Mouse (Mus musculus) brown adipose tissue, adult 24 weeks (tissue): ENCODE measurements around the gene Gm20390. TPM values are rescaled to one million over a fixed set of nuclear protein-coding genes. Genes with fewer than 3 reads are reported as not detected.

ENCODE experiments used
- H3K27ac ChIP-seq: fragments of 200-500 bp; replicated peaks from 2 replicates; pipeline ENCODE4 v1.5.1; 2012; ENCODE audit warnings: low read depth, mild to moderate bottlenecking, low read length
- H3K4me1 ChIP-seq: fragments of 200-500 bp; 2 replicates; pipeline ENCODE4 v1.6.1; 2012; ENCODE audit warnings: low read length, mixed read lengths; ENCODE audit not compliant: control insufficient read depth, insufficient read depth, insufficient read length
- H3K4me3 ChIP-seq: fragments of 200-500 bp; 2 replicates; pipeline ENCODE4 v1.5.1; 2012; ENCODE audit warnings: low read depth, mild to moderate bottlenecking, low read length, moderate library complexity; ENCODE audit not compliant: insufficient read depth
- polyA plus RNA-seq: library from polyadenylated mRNA; stranded (reverse); fragments of >200 nt; gene quantifications from 2 replicates; pipeline ENCODE4 v1.2.4, GENCODE M21; 2012; ENCODE audit not compliant: missing spikeins, insufficient read depth, insufficient read length

Gene Gm20390
- polyA plus RNA-seq, 1 experiment: 164 TPM

DNA sequence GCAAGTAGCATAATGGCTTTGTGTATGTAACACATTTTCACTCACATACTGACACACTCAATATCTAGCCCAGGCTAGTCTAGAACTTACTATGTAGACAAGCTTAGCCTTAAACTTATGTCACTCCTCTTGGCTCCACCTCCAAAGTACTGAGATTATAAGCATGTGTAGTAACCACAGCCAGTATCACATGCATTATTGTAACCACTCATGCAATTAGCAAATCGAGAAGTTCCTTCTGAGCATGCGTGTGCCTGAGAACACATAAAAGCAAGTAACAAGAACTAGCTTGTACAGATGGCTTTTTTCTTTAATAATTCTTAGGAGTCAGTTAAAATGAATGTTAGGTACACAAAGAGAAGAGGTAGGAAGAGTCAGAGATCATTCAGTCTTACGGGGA lies 16.5 kb upstream of the Gm20390 start:
- Histone ChIP-seq H3K4me1 (peaks cover 21% of the 10 kb centered on the region), H3K27ac (no peak overlapping the region), H3K4me3 (no peak overlapping the region)

DNA sequence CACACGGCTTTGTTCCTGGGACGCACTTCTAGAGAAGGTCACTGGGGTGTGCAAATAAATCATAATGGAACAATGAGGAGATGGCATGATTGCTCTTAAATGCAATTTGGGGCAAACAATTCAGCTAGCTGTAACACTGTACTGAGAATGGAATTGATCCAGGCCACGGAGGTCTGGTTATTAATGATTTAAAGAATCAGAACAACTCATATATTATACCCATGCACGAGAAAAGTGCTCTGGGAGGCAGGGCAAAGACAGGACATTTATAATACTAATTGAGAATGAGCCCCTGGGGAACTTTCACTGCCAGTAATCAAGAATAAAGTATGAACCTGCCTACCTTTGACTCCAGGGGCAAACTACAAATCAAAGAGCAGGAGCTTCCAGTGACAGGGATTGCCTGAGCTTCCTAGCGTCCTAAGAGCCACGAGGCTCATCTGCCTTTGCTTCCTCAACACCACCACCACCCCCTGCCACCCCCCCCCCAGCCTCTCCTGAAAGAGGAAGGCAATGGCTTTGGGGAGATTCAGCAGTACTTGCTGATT lies 11.5 kb upstream of the Gm20390 start:
- Histone ChIP-seq H3K27ac (no peak overlapping the region), H3K4me3 (no peak overlapping the region), H3K4me1 (no peaks in the 10 kb centered on the region)

GRCm38 (mm10) chr11:93972951-93973350 lies 4.9 kb upstream of the Gm20390 start:
- H3K27ac ChIP-seq: 0 out of 2 replicates have a peak overlapping the region, but pooled peaks have one; percentile 15
- no peak overlapping the region for H3K4me3 ChIP-seq

GRCm38 (mm10) chr11:93969799-93970198 lies 1.7 kb upstream of the Gm20390 start:
- Histone ChIP-seq H3K4me3 (no peak overlapping the region), H3K4me1 (peaks cover 7% of the 10 kb centered on the region; the same call in 1 of the 2 replicates), H3K27ac (no peak overlapping the region; the same call in 1 of the 2 replicates)

More at GRCm38 (mm10) chr11:93972951-93973350, 4.9 kb upstream of the Gm20390 start:
- peaks cover 2% of the 10 kb centered on the region; the same call in 1 of the 2 replicates for H3K4me1 ChIP-seq

GRCm38 (mm10) chr11:93969171-93969570 lies 1.1 kb upstream of the Gm20390 start:
- H3K27ac ChIP-seq: peak overlapping the region; percentile 35; the same call in 1 of the 2 replicates
- H3K4me1 ChIP-seq: peaks cover 7% of the 10 kb centered on the region; the same call in 1 of the 2 replicates
- no peak overlapping the region for H3K4me3 ChIP-seq

- H3K4me1 ChIP-seq: peaks cover 7% of the 10 kb centered on the region; the same call in 1 of the 2 replicates
- peak overlapping the region; percentile 35 for H3K27ac ChIP-seq
- peak overlapping the region; percentile 24; the same call in 1 of the 2 replicates for H3K4me3 ChIP-seq
Observed at GRCm38 (mm10) chr11:93968848-93969128, 695 bp upstream of the Gm20390 start.

GRCm38 (mm10) chr11:93967381-93967780 lies 712 bp downstream of the Gm20390 start:
- Histone ChIP-seq H3K4me3 (peak overlapping the region; percentile 88), H3K27ac (peak overlapping the region; percentile 81), H3K4me1 (peaks cover 4% of the 10 kb centered on the region; the same call in 1 of the 2 replicates)

DNA sequence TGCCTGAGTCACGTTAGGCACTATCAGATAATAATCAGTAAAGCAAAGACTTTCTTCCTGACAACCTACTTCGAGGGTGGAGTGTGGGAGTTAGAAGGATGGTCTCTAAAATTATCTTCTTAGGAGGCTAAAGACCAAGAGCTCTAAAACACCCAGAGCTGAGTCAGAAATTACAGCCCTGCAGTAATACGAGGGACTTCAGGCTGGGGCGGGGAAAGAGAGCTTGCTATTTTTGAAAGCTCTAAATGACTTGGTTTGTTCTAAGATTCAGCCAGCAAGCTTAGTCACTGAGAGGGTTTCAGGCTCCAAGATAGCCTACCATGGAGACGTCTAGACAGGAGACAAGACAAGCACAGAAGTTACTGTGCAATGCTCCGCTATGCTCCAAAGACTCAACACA lies 2.7 kb downstream of the Gm20390 start:
- Histone ChIP-seq H3K27ac (no peak overlapping the region), H3K4me3 (no peak overlapping the region), H3K4me1 (peaks cover 4% of the 10 kb centered on the region; the same call in 1 of the 2 replicates)

GRCm38 (mm10) chr11:93963013-93963412 lies 5.1 kb downstream of the Gm20390 start:
- Histone ChIP-seq H3K4me3 (no peak overlapping the region), H3K27ac (no peak overlapping the region), H3K4me1 (peaks cover 4% of the 10 kb centered on the region; the same call in 1 of the 2 replicates)

DNA sequence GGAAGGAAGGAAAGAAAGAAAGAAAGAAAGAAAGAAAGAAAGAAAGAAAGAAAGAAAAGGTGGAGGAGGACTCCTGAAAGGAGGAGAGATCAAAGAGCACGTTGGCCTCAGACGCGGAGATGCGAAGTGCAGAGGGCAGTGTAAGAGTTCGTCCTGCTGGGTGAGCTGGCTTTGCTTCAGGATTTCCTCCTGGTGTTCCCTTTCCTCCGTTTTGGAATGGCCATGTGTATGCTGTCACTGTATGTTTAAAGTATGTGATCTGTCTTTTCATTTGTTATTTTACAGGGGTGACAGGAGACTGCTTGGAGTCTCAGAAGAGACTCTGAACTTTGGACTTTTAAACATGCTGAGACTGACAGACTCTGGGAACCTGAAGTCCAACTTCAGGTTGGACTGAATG lies 6.6 kb downstream of the Gm20390 start:
- Histone ChIP-seq H3K27ac (no peak overlapping the region), H3K4me3 (no peak overlapping the region), H3K4me1 (peaks cover 3% of the 10 kb centered on the region; the same call in 1 of the 2 replicates)

- Histone ChIP-seq H3K27ac (no peak overlapping the region), H3K4me1 (peaks cover 9% of the 10 kb centered on the region), H3K4me3 (no peak overlapping the region)
Observed at GRCm38 (mm10) chr11:93957746-93958145, 10.3 kb downstream of the Gm20390 start.

DNA sequence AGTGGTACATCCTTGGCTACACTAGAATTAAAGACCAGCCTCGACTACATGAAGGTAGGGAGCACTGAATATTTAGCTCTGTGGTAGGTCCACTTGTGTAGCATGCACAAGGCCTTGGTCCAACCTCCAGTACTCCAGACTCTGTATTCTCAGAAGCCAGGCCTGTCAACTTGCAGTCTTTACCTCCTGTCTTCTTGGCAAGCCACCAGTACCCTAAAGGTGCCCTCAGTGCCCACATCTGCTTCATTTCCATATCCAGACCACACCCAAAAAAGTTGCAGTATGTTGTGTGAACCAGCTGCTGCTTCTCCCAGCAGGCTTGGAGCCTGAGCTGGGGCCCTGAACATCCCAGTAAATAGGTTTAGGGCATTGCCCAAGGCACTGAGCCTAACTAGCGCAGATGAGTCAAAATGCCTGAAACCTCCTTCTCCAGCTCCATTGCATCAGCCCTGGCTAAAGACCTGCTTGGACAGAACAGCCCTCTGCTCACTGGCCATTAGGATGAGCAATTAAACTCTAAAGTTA lies 11.0 kb downstream of the Gm20390 start:
- Histone ChIP-seq H3K4me1 (peaks cover 14% of the 10 kb centered on the region), H3K4me3 (no peak overlapping the region), H3K27ac (no peak overlapping the region)

DNA sequence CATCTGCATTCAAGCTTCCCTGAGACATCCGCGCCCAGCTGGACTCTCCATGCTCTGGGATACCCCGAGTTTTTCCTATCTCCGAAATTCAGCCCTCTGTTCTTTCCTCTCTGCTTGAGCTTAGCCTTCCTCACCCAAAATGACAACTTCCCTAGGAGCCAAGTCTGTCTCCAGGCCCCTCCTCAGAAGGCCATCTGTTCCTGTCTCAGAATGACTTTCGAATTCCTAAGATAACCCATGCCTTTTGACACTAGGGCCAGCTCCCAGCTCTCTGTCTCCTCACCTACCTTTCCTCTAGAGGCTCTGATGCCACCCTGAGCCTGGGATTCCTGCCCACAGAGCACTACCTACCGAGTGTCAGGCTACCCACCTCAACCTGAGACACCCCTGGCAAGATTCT lies 11.9 kb downstream of the Gm20390 start, which contains the start of gene Nme2:
Gene Nme2 (minus strand): TSS at position 101 of the 400 bp plus-strand sequence.
- peaks cover 14% of the 10 kb centered on the region for H3K4me1 ChIP-seq
- H3K27ac ChIP-seq: peak within 1 kb of the TSS; percentile 97
- H3K4me3 ChIP-seq: peak within 1 kb of the TSS; percentile 92

DNA sequence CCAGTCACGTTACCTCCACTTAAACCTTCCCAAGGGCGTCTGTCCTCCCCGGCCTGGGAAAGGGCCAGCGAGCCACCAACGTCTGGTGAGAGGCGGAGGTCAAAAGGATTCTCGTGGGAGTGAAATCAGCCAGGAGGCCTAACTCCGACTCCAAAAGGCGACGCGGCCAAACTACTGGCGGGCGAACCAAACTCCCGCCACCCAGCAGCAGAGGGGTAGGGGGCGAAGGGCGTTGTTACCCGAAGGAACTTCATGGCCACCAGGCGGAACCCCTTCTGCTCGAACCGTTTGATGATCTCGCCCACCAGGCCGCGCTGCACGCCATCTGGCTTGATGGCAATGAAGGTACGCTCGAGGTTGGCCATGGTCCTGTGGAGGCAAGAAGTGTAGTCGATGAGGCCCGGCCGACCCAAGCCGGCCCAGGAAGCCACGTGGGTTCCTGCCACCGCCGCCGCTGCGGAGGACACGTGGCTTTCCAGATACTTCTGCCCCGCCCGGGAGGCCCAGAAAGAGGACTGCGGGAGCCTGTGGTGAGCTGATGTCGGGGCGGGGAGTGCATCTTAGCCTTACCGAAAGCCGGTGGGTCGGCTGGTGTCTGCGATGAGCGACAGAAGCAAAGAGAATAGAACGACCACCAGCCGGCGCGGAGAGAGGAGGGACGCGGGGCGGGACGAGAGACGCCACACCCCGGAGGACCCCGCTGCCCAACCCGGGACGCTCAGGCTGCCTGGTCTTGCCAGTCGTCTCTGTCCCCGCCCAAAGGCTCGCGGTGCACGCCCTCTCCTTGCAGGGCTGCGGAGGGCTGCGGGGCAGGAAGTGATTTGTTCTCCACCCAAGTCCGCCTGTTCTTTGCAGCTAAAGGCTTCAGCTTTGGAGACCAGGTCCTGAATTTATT lies 12.6 kb downstream of the Gm20390 start:
- H3K4me1 ChIP-seq: peaks cover 14% of the 10 kb centered on the region
- peak overlapping the region; percentile 92 for H3K4me3 ChIP-seq
- H3K27ac ChIP-seq: peak overlapping the region; percentile 97

GRCm38 (mm10) chr11:93954738-93955255 lies 13.3 kb downstream of the Gm20390 start:
- peak overlapping the region; percentile 97 for H3K27ac ChIP-seq
- peak overlapping the region; percentile 92 for H3K4me3 ChIP-seq
- H3K4me1 ChIP-seq: peaks cover 14% of the 10 kb centered on the region
